Mouse (Mus musculus): ENCODE results near the gene S100a3. TPM values are rescaled to one million over a fixed set of nuclear protein-coding genes. Genes with fewer than 3 reads are reported as not detected.

Gene S100a3
- polyA plus RNA-seq, 1 experiment = 14.0 TPM

DNA sequence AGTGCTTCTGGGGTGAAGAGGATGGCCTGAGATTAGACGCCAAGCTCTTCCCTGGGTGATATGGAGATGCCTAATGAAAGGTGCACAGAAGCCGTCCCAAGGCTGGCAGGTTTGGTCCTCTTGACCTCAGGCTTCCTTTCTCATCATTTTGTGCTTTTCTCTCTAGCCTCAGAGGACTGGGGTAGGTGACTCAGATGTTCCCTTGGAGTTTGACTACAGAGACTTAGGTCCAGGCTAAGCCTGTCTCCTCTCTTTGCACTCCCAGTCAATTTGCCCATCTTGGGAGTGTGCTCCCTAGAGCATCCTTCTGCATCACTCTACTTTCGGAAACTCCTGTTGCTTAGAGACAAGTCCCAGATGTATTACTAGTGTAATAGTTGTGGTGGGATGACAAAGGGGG lies 47.0 kb downstream of the S100a3 start:
- peaks cover 30% of the 10 kb centered on the region for H3K4me1 ChIP-seq (replicated peaks; ENCODE audit: control insufficient read depth, insufficient read depth, low read length)
- TF ChIP-seq POLR2A (IDR thresholded peaks at IDR 0.05; ENCODE audit: control insufficient read depth, extremely low read depth, insufficient read depth, low read length, poor library complexity) (no peak), CTCF (IDR thresholded peaks at IDR 0.05; ENCODE audit: borderline replicate concordance, control insufficient read depth, extremely low read depth, insufficient read depth, low read length, poor library complexity) (no peak)
- DNase-seq = no peak
- no peaks in the 10 kb centered on the region for H3K36me3 ChIP-seq (ENCODE audit: control insufficient read depth, insufficient read depth, low read length)
- H3K4me3 ChIP-seq (ENCODE audit: control insufficient read depth, insufficient read depth, low read length) = no peak overlapping the region
- no peak overlapping the region for H3K27ac ChIP-seq (ENCODE audit: control insufficient read depth, insufficient read depth, low read length)
- H3K27me3 ChIP-seq (ENCODE audit: control insufficient read depth, insufficient read depth, low read length) = no peaks in the 10 kb centered on the region
- 93% methylated on average over 3 of the region's 3 CpGs for WGBS

DNA sequence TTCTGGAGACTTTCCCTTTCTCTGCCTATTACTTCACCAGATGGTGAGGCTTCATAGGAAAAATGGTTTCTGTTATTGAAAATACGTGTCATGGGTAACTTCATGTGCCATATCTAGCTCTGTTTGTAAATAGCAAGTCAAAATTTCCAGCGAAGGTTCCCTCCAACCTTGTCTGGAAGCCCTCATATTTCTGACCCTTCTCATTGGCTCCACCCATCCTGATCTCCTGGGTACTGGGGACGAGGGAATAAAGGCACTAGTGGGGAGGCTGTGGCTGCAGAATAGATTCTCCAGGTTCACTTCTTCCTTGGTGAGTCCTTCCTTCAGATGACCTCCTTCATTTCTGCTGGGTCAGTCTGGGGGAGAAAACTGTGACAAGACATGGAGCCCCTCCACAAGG lies 47.8 kb downstream of the S100a3 start, which contains the start of gene S100a5:
Gene S100a5 (plus strand): TSS at position 301 of the 400 bp plus-strand sequence.
- WGBS = 73% methylated on average over 3 of the region's 3 CpGs
- H3K27me3 ChIP-seq (ENCODE audit: control insufficient read depth, insufficient read depth, low read length) = no peaks in the 10 kb centered on the region
- no peak for DNase-seq
- H3K4me3 ChIP-seq (ENCODE audit: control insufficient read depth, insufficient read depth, low read length) = no peak within 1 kb of the TSS
- no peaks in the 10 kb centered on the region for H3K36me3 ChIP-seq (ENCODE audit: control insufficient read depth, insufficient read depth, low read length)
- peaks cover 34% of the 10 kb centered on the region for H3K4me1 ChIP-seq (replicated peaks; ENCODE audit: control insufficient read depth, insufficient read depth, low read length)
- no peak within 1 kb of the TSS for H3K27ac ChIP-seq (ENCODE audit: control insufficient read depth, insufficient read depth, low read length)
- no peak for TF ChIP-seq POLR2A (IDR thresholded peaks at IDR 0.05; ENCODE audit: control insufficient read depth, extremely low read depth, insufficient read depth, low read length, poor library complexity)
- TF ChIP-seq CTCF (IDR thresholded peaks at IDR 0.05; ENCODE audit: borderline replicate concordance, control insufficient read depth, extremely low read depth, insufficient read depth, low read length, poor library complexity) = no peak

DNA sequence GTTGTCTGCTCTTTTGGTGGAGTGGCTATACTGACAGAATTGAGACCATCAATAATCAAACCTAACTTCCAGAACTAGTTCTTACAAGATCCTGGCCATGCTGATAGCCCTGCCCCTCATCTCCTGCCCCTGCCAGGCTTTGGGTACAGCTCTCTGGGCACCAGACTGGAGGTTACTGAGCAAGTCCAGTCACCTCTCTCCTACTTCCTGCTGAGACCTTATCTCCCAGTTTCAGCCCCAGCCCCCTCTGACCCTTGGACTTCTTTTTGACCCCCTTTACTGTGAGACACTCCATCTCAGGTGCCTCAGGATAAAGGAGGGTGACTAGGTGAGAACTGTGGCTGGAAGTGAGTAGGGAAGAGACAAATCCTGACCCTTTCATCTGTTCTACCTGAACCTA lies 48.7 kb downstream of the S100a3 start:
- TF ChIP-seq CTCF (IDR thresholded peaks at IDR 0.05; ENCODE audit: borderline replicate concordance, control insufficient read depth, extremely low read depth, insufficient read depth, low read length, poor library complexity) = no peak
- no peak for TF ChIP-seq POLR2A (IDR thresholded peaks at IDR 0.05; ENCODE audit: control insufficient read depth, extremely low read depth, insufficient read depth, low read length, poor library complexity)
- H3K27ac ChIP-seq (ENCODE audit: control insufficient read depth, insufficient read depth, low read length) = no peak overlapping the region
- no peak overlapping the region for H3K4me3 ChIP-seq (ENCODE audit: control insufficient read depth, insufficient read depth, low read length)
- no peaks in the 10 kb centered on the region for H3K27me3 ChIP-seq (ENCODE audit: control insufficient read depth, insufficient read depth, low read length)
- peaks cover 36% of the 10 kb centered on the region for H3K4me1 ChIP-seq (replicated peaks; ENCODE audit: control insufficient read depth, insufficient read depth, low read length)
- no peak for DNase-seq
- no peaks in the 10 kb centered on the region for H3K36me3 ChIP-seq (ENCODE audit: control insufficient read depth, insufficient read depth, low read length)

DNA sequence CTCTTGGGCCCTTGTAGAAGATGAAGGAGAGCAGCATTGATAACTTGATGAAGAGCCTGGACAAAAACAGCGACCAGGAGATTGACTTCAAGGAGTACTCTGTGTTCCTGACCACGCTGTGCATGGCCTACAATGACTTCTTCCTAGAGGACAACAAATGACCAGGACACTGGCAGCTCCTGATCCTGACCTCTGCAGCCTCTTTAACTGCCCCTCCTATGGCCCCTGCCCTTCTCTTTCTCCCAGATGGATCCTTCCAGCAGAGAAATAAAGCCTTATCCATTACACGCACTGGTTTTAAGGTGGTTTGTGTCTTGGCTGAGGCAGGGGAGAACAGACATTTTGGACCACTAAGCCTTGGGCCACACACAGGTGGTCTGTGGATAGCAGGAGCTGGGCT lies 51.1 kb downstream of the S100a3 start:
- TF ChIP-seq POLR2A (IDR thresholded peaks at IDR 0.05; ENCODE audit: control insufficient read depth, extremely low read depth, insufficient read depth, low read length, poor library complexity) (no peak), CTCF (IDR thresholded peaks at IDR 0.05; ENCODE audit: borderline replicate concordance, control insufficient read depth, extremely low read depth, insufficient read depth, low read length, poor library complexity) (no peak)
- Histone ChIP-seq H3K27ac (ENCODE audit: control insufficient read depth, insufficient read depth, low read length) (no peak overlapping the region), H3K27me3 (ENCODE audit: control insufficient read depth, insufficient read depth, low read length) (no peaks in the 10 kb centered on the region), H3K36me3 (ENCODE audit: control insufficient read depth, insufficient read depth, low read length) (no peaks in the 10 kb centered on the region), H3K4me3 (ENCODE audit: control insufficient read depth, insufficient read depth, low read length) (no peak overlapping the region), H3K4me1 (replicated peaks; ENCODE audit: control insufficient read depth, insufficient read depth, low read length) (peaks cover 24% of the 10 kb centered on the region)
- DNase-seq = no peak
- WGBS = 89% methylated on average over 3 of the region's 3 CpGs

DNA sequence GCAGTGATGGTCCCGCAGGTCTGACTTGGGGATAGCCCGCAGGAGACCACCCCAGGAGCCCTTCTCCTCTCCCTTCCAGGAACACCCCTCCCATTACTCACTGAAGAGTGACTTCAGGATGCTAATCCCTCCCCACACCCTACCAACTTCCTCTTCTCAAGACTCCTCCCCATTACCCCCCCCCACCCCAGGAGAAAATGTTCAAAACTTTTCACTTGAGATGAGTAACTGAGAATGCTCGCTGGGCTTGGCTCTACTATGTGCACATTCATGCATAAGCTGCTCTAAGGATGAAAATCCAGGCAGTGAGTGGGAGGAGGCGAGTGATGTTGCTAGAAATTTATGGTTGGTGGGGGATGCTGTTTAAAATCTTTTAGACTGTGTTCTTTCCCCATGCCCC lies 51.7 kb downstream of the S100a3 start:
- no peak overlapping the region for H3K27ac ChIP-seq (ENCODE audit: control insufficient read depth, insufficient read depth, low read length)

DNA sequence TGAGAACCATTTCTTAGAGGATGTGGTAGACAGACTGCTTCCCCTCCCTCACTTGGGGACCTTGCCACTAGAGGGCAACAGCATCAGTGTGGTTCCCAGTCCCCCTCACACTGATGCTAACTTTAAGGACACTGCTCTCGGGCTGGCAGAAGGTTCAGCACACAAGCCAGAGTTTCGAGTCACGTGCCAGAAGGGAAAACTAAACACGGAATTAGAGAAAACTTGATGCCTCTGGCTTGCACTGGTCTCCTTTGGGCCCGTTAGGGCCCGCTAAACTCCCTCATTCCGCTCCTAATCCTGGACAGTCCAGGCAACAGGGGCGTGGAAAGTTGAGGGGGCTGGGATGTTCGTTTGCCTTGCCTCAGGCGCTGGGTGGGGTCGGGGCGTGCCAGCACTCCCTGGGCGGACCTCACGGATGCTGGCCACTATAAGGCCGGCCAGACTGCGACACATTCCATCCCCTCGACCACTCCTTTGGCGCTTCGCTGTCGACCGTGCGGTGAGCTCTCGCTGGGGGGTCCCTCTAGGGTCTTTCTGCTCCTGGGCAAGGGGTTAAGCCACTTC lies 52.4 kb downstream of the S100a3 start, which contains the start of gene S100a6:
Gene S100a6 (plus strand): TSS at position 155 of the 564 bp plus-strand sequence.
- H3K27ac ChIP-seq (ENCODE audit: control insufficient read depth, insufficient read depth, low read length) = no peak within 1 kb of the TSS
- H3K4me3 ChIP-seq (ENCODE audit: control insufficient read depth, insufficient read depth, low read length) = peak within 1 kb of the TSS; percentile 13
- peak; percentile 86 for DNase-seq
- H3K27me3 ChIP-seq (ENCODE audit: control insufficient read depth, insufficient read depth, low read length) = no peaks in the 10 kb centered on the region
- H3K36me3 ChIP-seq (ENCODE audit: control insufficient read depth, insufficient read depth, low read length) = no peaks in the 10 kb centered on the region
- H3K4me1 ChIP-seq (replicated peaks; ENCODE audit: control insufficient read depth, insufficient read depth, low read length) = peaks cover 24% of the 10 kb centered on the region
- WGBS = 11% methylated on average over 23 of the region's 23 CpGs
- no peak for TF ChIP-seq POLR2A (IDR thresholded peaks at IDR 0.05; ENCODE audit: control insufficient read depth, extremely low read depth, insufficient read depth, low read length, poor library complexity)
- TF ChIP-seq CTCF (IDR thresholded peaks at IDR 0.05; ENCODE audit: borderline replicate concordance, control insufficient read depth, extremely low read depth, insufficient read depth, low read length, poor library complexity) = peak; percentile 66; the same call in 1 of the 2 replicates

More for the DNA sequence above, 51.7 kb downstream of the S100a3 start:
- Histone ChIP-seq H3K27me3 (ENCODE audit: control insufficient read depth, insufficient read depth, low read length) (no peaks in the 10 kb centered on the region), H3K36me3 (ENCODE audit: control insufficient read depth, insufficient read depth, low read length) (no peaks in the 10 kb centered on the region), H3K4me3 (ENCODE audit: control insufficient read depth, insufficient read depth, low read length) (no peak overlapping the region), H3K4me1 (replicated peaks; ENCODE audit: control insufficient read depth, insufficient read depth, low read length) (peaks cover 24% of the 10 kb centered on the region)
- TF ChIP-seq CTCF (IDR thresholded peaks at IDR 0.05; ENCODE audit: borderline replicate concordance, control insufficient read depth, extremely low read depth, insufficient read depth, low read length, poor library complexity) (no peak), POLR2A (IDR thresholded peaks at IDR 0.05; ENCODE audit: control insufficient read depth, extremely low read depth, insufficient read depth, low read length, poor library complexity) (no peak)
- DNase-seq = no peak
- WGBS = 29% methylated on average over 4 of the region's 4 CpGs
